In genomic region chr3:90644220-90644619, GRCm38 (mm10) we compare ENCODE assay signal across 9 mouse cellular contexts. TPM values are rescaled to one million over a fixed set of nuclear protein-coding genes. Genes with fewer than 3 reads are reported as not detected.
DNase-seq lines count a peak whose midpoint lies in the region; ATAC-seq and TF ChIP-seq lines count a peak whose summit lies in the region.
"Had no signal": no experiment of that assay in that cellular context is flagged by ENCODE, and none has a peak within 500 bp of the region (broad histone marks: within the 10 kb centered on the region; RNA-seq: fewer than 3 reads in every experiment).

No protein-coding gene starts in this region.

- no peaks in the 10 kb centered on the region for H3K4me1 ChIP-seq in kidney, embryonic 15.5 days
- peaks cover 3% of the 10 kb centered on the region; the same call in 1 of the 2 replicates for H3K4me1 ChIP-seq in E14TG2a.4 (replicated peaks; ENCODE audit: low read depth, low read length)
- H3K4me1 ChIP-seq in lung, postnatal 0 days (ENCODE audit: insufficient read depth, low read depth, low read length): no peaks in the 10 kb centered on the region
- no peaks in the 10 kb centered on the region for H3K4me1 ChIP-seq in hindbrain, embryonic 13.5 days (replicated peaks)
- H3K4me1 ChIP-seq: embryonic facial prominence, embryonic 13.5 days had no signal

- H3K4me2 ChIP-seq in kidney, embryonic 15.5 days: no peak overlapping the region
- H3K4me2 ChIP-seq in lung, postnatal 0 days (replicated peaks; ENCODE audit: low read depth, low read length): no peak overlapping the region
- no peak overlapping the region for H3K4me2 ChIP-seq in hindbrain, embryonic 13.5 days
- H3K4me2 ChIP-seq: embryonic facial prominence, embryonic 13.5 days had no signal

- no peak for ATAC-seq in kidney, embryonic 15.5 days (replicated peaks; ENCODE audit: low FRiP score)
- ATAC-seq in lung, postnatal 0 days: no peak
- no peak for ATAC-seq in hindbrain, embryonic 13.5 days (ENCODE audit: low FRiP score)

- no peak overlapping the region for H3K9ac ChIP-seq in kidney, embryonic 15.5 days
- H3K9ac ChIP-seq in lung, postnatal 0 days (replicated peaks; ENCODE audit: low read depth): no peak overlapping the region
- no peak overlapping the region for H3K9ac ChIP-seq in hindbrain, embryonic 13.5 days
- H3K9ac ChIP-seq: embryonic facial prominence, embryonic 13.5 days had no signal

- no peaks in the 10 kb centered on the region for H3K27me3 ChIP-seq in kidney, embryonic 15.5 days
- H3K27me3 ChIP-seq in E14TG2a.4 (ENCODE audit: insufficient read depth, low read length): no peaks in the 10 kb centered on the region
- no peaks in the 10 kb centered on the region for H3K27me3 ChIP-seq in lung, postnatal 0 days (replicated peaks; ENCODE audit: insufficient read depth, low read length)
- H3K27me3 ChIP-seq in hindbrain, embryonic 13.5 days: no peaks in the 10 kb centered on the region
- H3K27me3 ChIP-seq: embryonic facial prominence, embryonic 13.5 days had no signal

- no peaks in the 10 kb centered on the region for H3K9me3 ChIP-seq in kidney, embryonic 15.5 days (replicated peaks)
- H3K9me3 ChIP-seq in E14TG2a.4 (ENCODE audit: low read length): 0 out of 2 replicates have a peak, but pooled peaks cover 4% of the 10 kb centered on the region
- no peaks in the 10 kb centered on the region for H3K9me3 ChIP-seq in lung, postnatal 0 days (ENCODE audit: low read length)
- no peaks in the 10 kb centered on the region for H3K9me3 ChIP-seq in hindbrain, embryonic 13.5 days
- H3K9me3 ChIP-seq: embryonic facial prominence, embryonic 13.5 days had no signal

- intact Hi-C loops in heart, postnatal 10 days (cut with DNase I): no loop called here

- H3K27ac ChIP-seq in kidney, embryonic 15.5 days: no peak overlapping the region
- no peak overlapping the region for H3K27ac ChIP-seq in lung, postnatal 0 days (ENCODE audit: low read length)
- no peak overlapping the region for H3K27ac ChIP-seq in hindbrain, embryonic 13.5 days
- H3K27ac ChIP-seq: embryonic facial prominence, embryonic 13.5 days had no signal

- H3K36me3 ChIP-seq in kidney, embryonic 15.5 days: no peaks in the 10 kb centered on the region
- no peaks in the 10 kb centered on the region for H3K36me3 ChIP-seq in E14TG2a.4 (ENCODE audit: insufficient read depth, low read length)
- no peaks in the 10 kb centered on the region for H3K36me3 ChIP-seq in lung, postnatal 0 days (ENCODE audit: insufficient read depth, low read length)
- no peaks in the 10 kb centered on the region for H3K36me3 ChIP-seq in hindbrain, embryonic 13.5 days
- H3K36me3 ChIP-seq: embryonic facial prominence, embryonic 13.5 days had no signal

- WGBS in kidney, embryonic 15.5 days: 60% methylated on average over 3 of the region's 3 CpGs
- 40% methylated on average over 3 of the region's 3 CpGs for WGBS in lung, postnatal 0 days
- 51% methylated on average over 3 of the region's 3 CpGs for WGBS in hindbrain, embryonic 13.5 days

- peak; percentile 53 for TF ChIP-seq CTCF in E14TG2a.4 (conservative IDR thresholded peaks at IDR 0.05; ENCODE audit: low read length)
- TF ChIP-seq CTCF in lung, postnatal 0 days (IDR thresholded peaks at IDR 0.05): peak; percentile 75

- TF ChIP-seq EP300 in lung, postnatal 0 days (IDR thresholded peaks at IDR 0.05): no peak

- DNase-seq in kidney, adult 18-20 months: peak; percentile 62
- peak; percentile 21 for DNase-seq in adrenal gland, adult 8-10 months
- peak; percentile 33 to 67 for DNase-seq in heart, postnatal 10 days
- DNase-seq in lung, postnatal 0 days (ENCODE audit: low spot score): peak; percentile 45
- DNase-seq in thymus, postnatal 10 days (ENCODE audit: low spot score in 2 of 2): peak; percentile 30 to 68

- H3K4me3 ChIP-seq in kidney, embryonic 15.5 days (replicated peaks): no peak overlapping the region
- no peak overlapping the region for H3K4me3 ChIP-seq in E14TG2a.4 (replicated peaks; ENCODE audit: low read length)
- H3K4me3 ChIP-seq in lung, postnatal 0 days (ENCODE audit: low read depth, low read length): no peak overlapping the region
- H3K4me3 ChIP-seq in hindbrain, embryonic 13.5 days: no peak overlapping the region
- H3K4me3 ChIP-seq: embryonic facial prominence, embryonic 13.5 days had no signal

RNA-seq across cellular contexts. Expression of gene S100a7a, which starts 9.6 kb away (rescaled TPM):
- polyA plus RNA-seq in kidney, embryonic 15.5 days (2015; fragmentation: Nextera tagmentation; extraction: Ambion mirVana): 0.16 and 0.17 TPM in 2 replicates
- total RNA-seq in adrenal gland, adult 8-10 months (2022): under 1 TPM in 1 of 4 experiments, not detected in 3; 0.28 TPM
- under 1 TPM in 1 of 2 experiments, not detected in 1; 0.20 TPM for total RNA-seq in heart, postnatal 10 days (2021)
- polyA plus RNA-seq in lung, postnatal 0 days (2015; fragmentation: Nextera tagmentation; extraction: Ambion mirVana): 0.08 and 0.27 TPM in 2 replicates
- not detected in 2 replicates for polyA plus RNA-seq in hindbrain, embryonic 13.5 days (2015; fragmentation: Nextera tagmentation; extraction: Ambion mirVana)
- polyA plus RNA-seq: embryonic facial prominence, embryonic 13.5 days had no signal

RNA-seq across cellular contexts. Expression of gene S100a8, which starts 24.6 kb away (rescaled TPM):
- polyA plus RNA-seq in kidney, embryonic 15.5 days (2015; fragmentation: Nextera tagmentation; extraction: Ambion mirVana): 34.3 and 50.5 TPM in 2 replicates
- 1 to 10 TPM in 3 of 4 experiments, under 1 TPM in 1; 0.58 to 2.3 (median 1.2) TPM for total RNA-seq in adrenal gland, adult 8-10 months (2022)
- total RNA-seq in heart, postnatal 10 days (2021): 1 to 10 TPM; 3.7 to 4.7 TPM
- polyA plus RNA-seq in lung, postnatal 0 days (2015; fragmentation: Nextera tagmentation; extraction: Ambion mirVana): 332 and 333 TPM in 2 replicates
- 8.9 and 11.2 TPM in 2 replicates for polyA plus RNA-seq in hindbrain, embryonic 13.5 days (2015; fragmentation: Nextera tagmentation; extraction: Ambion mirVana)

RNA-seq across cellular contexts. Expression of gene S100a6, which starts 31.5 kb away (rescaled TPM):
- 168 and 169 TPM in 2 replicates for polyA plus RNA-seq in kidney, embryonic 15.5 days (2015; fragmentation: Nextera tagmentation; extraction: Ambion mirVana)
- 10 to 100 TPM; 57.0 to 92.3 (median 67.2) TPM for total RNA-seq in adrenal gland, adult 8-10 months (2022)
- 10 to 100 TPM; 81.8 to 85.3 TPM for total RNA-seq in heart, postnatal 10 days (2021)
- 1,618 and 1,721 TPM in 2 replicates for polyA plus RNA-seq in lung, postnatal 0 days (2015; fragmentation: Nextera tagmentation; extraction: Ambion mirVana)
- 38.4 and 42.3 TPM in 2 replicates for polyA plus RNA-seq in hindbrain, embryonic 13.5 days (2015; fragmentation: Nextera tagmentation; extraction: Ambion mirVana)

RNA-seq across cellular contexts. Expression of gene S100a5, which starts 35.9 kb away (rescaled TPM):
- 0.46 TPM in 1 of 2 replicates, not detected in the other for polyA plus RNA-seq in kidney, embryonic 15.5 days (2015; fragmentation: Nextera tagmentation; extraction: Ambion mirVana)
- not detected for total RNA-seq in adrenal gland, adult 8-10 months (2022)
- not detected for total RNA-seq in heart, postnatal 10 days (2021)
- not detected in 2 replicates for polyA plus RNA-seq in lung, postnatal 0 days (2015; fragmentation: Nextera tagmentation; extraction: Ambion mirVana)
- not detected in 2 replicates for polyA plus RNA-seq in hindbrain, embryonic 13.5 days (2015; fragmentation: Nextera tagmentation; extraction: Ambion mirVana)
- polyA plus RNA-seq: embryonic facial prominence, embryonic 13.5 days had no signal

RNA-seq across cellular contexts. Expression of gene S100a4, which starts 40.6 kb away (rescaled TPM):
- polyA plus RNA-seq in kidney, embryonic 15.5 days (2015; fragmentation: Nextera tagmentation; extraction: Ambion mirVana): 4.2 and 6.4 TPM in 2 replicates
- 10 to 100 TPM in 2 of 4 experiments, 1 to 10 TPM in 2; 7.5 to 22.9 (median 12.5) TPM for total RNA-seq in adrenal gland, adult 8-10 months (2022)
- total RNA-seq in heart, postnatal 10 days (2021): 10 to 100 TPM; 10.3 to 11.7 TPM
- 18.4 and 24.3 TPM in 2 replicates for polyA plus RNA-seq in lung, postnatal 0 days (2015; fragmentation: Nextera tagmentation; extraction: Ambion mirVana)
- polyA plus RNA-seq in hindbrain, embryonic 13.5 days (2015; fragmentation: Nextera tagmentation; extraction: Ambion mirVana): 0.75 and 1.5 TPM in 2 replicates
